Mouse (Mus musculus) MEL (cell line): ENCODE measurements around the gene Smim13. TPM values are rescaled to one million over a fixed set of nuclear protein-coding genes. Genes with fewer than 3 reads are reported as not detected.

Experiments used
- DNase-seq: peaks from one replicate; pipeline ENCODE4 v3.0.0; 2011; ENCODE audit warnings: low read depth, low spot score
- H3K27ac ChIP-seq: 2 replicates; pipeline ENCODE4 v1.5.1; 2012; ENCODE audit warnings: low read depth, mild to moderate bottlenecking, control low read depth, low read length, moderate library complexity; ENCODE audit not compliant: control insufficient read depth
- H3K27me3 ChIP-seq, 2 experiments: fragments of 150-350 bp in 1 of 2; sonication (generic) in 1 of 2; 2 replicates each; pipeline ENCODE4 v1.6.1; 2012; ENCODE audit warnings: low read length in 2 of 2, mild to moderate bottlenecking in 2 of 2, improper control_type of control experiment in 1 of 2, moderate library complexity in 1 of 2; ENCODE audit not compliant: insufficient read depth in 2 of 2, control insufficient read depth in 1 of 2
- H3K36me3 ChIP-seq, 2 experiments: 2 replicates each; pipeline ENCODE4 v1.6.1; 2012 to 2014; ENCODE audit warnings: low read length in 2 of 2, improper control_type of control experiment in 1 of 2, inconsistent platforms in 1 of 2, mild to moderate bottlenecking in 1 of 2; ENCODE audit not compliant: insufficient read depth in 2 of 2, control insufficient read depth in 1 of 2
- H3K4me1 ChIP-seq, 2 experiments: fragments of 150-350 bp in 1 of 2; sonication (generic) in 1 of 2; 2 replicates each; pipeline ENCODE4 v1.6.1; 2012; ENCODE audit warnings: low read length in 2 of 2, improper control_type of control experiment in 1 of 2, mild to moderate bottlenecking in 1 of 2; ENCODE audit not compliant: insufficient read depth in 2 of 2, control insufficient read depth in 1 of 2
- H3K4me3 ChIP-seq, 2 experiments: fragments of 150-350 bp in 1 of 2; sonication (generic) in 1 of 2; 2 replicates each; pipeline ENCODE4 v1.5.1; 2012; ENCODE audit warnings: low read depth in 2 of 2, low read length in 2 of 2, mild to moderate bottlenecking in 2 of 2, moderate library complexity in 2 of 2, control low read depth in 1 of 2, improper control_type of control experiment in 1 of 2; ENCODE audit not compliant: control insufficient read depth in 1 of 2, insufficient read depth in 1 of 2
- H3K79me2 ChIP-seq: 2 replicates; pipeline ENCODE4 v1.6.1; 2012; ENCODE audit warnings: mild to moderate bottlenecking, low read length, moderate library complexity; ENCODE audit not compliant: control insufficient read depth, poor library complexity, insufficient read depth
- H3K9ac ChIP-seq: 2 replicates; pipeline ENCODE4 v1.6.1; 2012; ENCODE audit warnings: low read depth, mild to moderate bottlenecking, control low read depth, low read length, moderate library complexity; ENCODE audit not compliant: control insufficient read depth, poor library complexity, severe bottlenecking
- H3K9me3 ChIP-seq: fragments of 150-350 bp; sonication (generic); replicated peaks from 2 replicates; pipeline ENCODE4 v1.6.1; 2012; ENCODE audit warnings: mild to moderate bottlenecking, low read length, improper control_type of control experiment, moderate library complexity; ENCODE audit not compliant: insufficient read depth
- CHD2 ChIP-seq: IDR thresholded peaks from 2 replicates; pipeline ENCODE4 v1.6.1; 2011; ENCODE audit warnings: low read length, improper control_type of control experiment
- CTCF ChIP-seq, 3 experiments: IDR thresholded peaks in 2 of 3; conservative IDR thresholded peaks in 1 of 3; 2 replicates each; pipeline ENCODE4 v1.5.1; 2011 to 2012; ENCODE audit warnings: low read length in 3 of 3, low read depth in 2 of 3, mild to moderate bottlenecking in 2 of 3, improper control_type of control experiment in 1 of 3, inconsistent platforms in 1 of 3, mixed read lengths in 1 of 3, moderate library complexity in 1 of 3; ENCODE audit not compliant: control insufficient read depth in 1 of 3, insufficient read depth in 1 of 3, poor library complexity in 1 of 3, severe bottlenecking in 1 of 3
- E2F4 ChIP-seq: IDR thresholded peaks from 2 replicates; pipeline ENCODE4 v1.6.1; 2011; ENCODE audit warnings: low read depth, low read length, improper control_type of control experiment, borderline replicate concordance
- ELF1 ChIP-seq: IDR thresholded peaks from 2 replicates; pipeline ENCODE4 v1.6.1; 2014; ENCODE audit warnings: low read depth, mild to moderate bottlenecking, inconsistent platforms, low read length, improper control_type of control experiment, moderate library complexity
- ETS1 ChIP-seq: IDR thresholded peaks from 2 replicates; pipeline ENCODE4 v1.6.1; 2012; ENCODE audit warnings: low read depth, mild to moderate bottlenecking, inconsistent platforms, low read length, improper control_type of control experiment, moderate library complexity
- JUND ChIP-seq: IDR thresholded peaks from 2 replicates; pipeline ENCODE4 v1.6.1; 2011; ENCODE audit warnings: low read depth, mild to moderate bottlenecking, improper control_type of control experiment, low read length
- KAT2A ChIP-seq: conservative IDR thresholded peaks from 2 replicates; pipeline ENCODE4 v1.6.1; 2012; ENCODE audit warnings: low read depth, low read length, improper control_type of control experiment, inconsistent platforms
- MAX ChIP-seq: IDR thresholded peaks from 2 replicates; pipeline ENCODE4 v1.6.1; 2011; ENCODE audit warnings: low read length, improper control_type of control experiment
- MAZ ChIP-seq: IDR thresholded peaks from 2 replicates; pipeline ENCODE4 v1.6.1; 2012; ENCODE audit warnings: low read depth, mild to moderate bottlenecking, inconsistent platforms, low read length, improper control_type of control experiment
- MXI1 ChIP-seq: IDR thresholded peaks from 2 replicates; pipeline ENCODE4 v1.6.1; 2011; ENCODE audit warnings: mild to moderate bottlenecking, low read depth, low read length, improper control_type of control experiment
- MYB ChIP-seq: IDR thresholded peaks from 2 replicates; pipeline ENCODE4 v1.6.1; 2011; ENCODE audit warnings: mild to moderate bottlenecking, low read depth, low read length, improper control_type of control experiment
- MYC ChIP-seq: IDR thresholded peaks from 2 replicates; pipeline ENCODE4 v1.6.1; 2011; ENCODE audit warnings: low read depth, mild to moderate bottlenecking, low read length, improper control_type of control experiment, moderate library complexity
- NELFE ChIP-seq: IDR thresholded peaks from 2 replicates; pipeline ENCODE4 v1.6.1; 2011; ENCODE audit warnings: low read depth, low read length, improper control_type of control experiment
- NRF1 ChIP-seq: IDR thresholded peaks from 2 replicates; pipeline ENCODE4 v1.6.1; 2014; ENCODE audit warnings: low read depth, mild to moderate bottlenecking, inconsistent platforms, low read length, improper control_type of control experiment, moderate library complexity; ENCODE audit not compliant: poor library complexity, insufficient read depth, severe bottlenecking
- POLR2AphosphoS2 ChIP-seq: IDR thresholded peaks from 2 replicates; pipeline ENCODE4 v1.6.1; 2011; ENCODE audit warnings: low read length, improper control_type of control experiment
- RAD21 ChIP-seq: IDR thresholded peaks from 2 replicates; pipeline ENCODE4 v1.6.1; 2011; ENCODE audit warnings: mild to moderate bottlenecking, low read depth, low read length, improper control_type of control experiment
- RCOR1 ChIP-seq: IDR thresholded peaks from 2 replicates; pipeline ENCODE4 v1.6.1; 2012; ENCODE audit warnings: low read depth, mild to moderate bottlenecking, inconsistent platforms, low read length, improper control_type of control experiment
- SIN3A ChIP-seq: IDR thresholded peaks from 2 replicates; pipeline ENCODE4 v1.6.1; 2012; ENCODE audit warnings: low read length, improper control_type of control experiment, inconsistent platforms
- SMC3 ChIP-seq: IDR thresholded peaks from 2 replicates; pipeline ENCODE4 v1.6.1; 2011; ENCODE audit warnings: low read depth, low read length, improper control_type of control experiment
- TAL1 ChIP-seq: IDR thresholded peaks from 2 replicates; pipeline ENCODE4 v1.6.1; 2012; ENCODE audit warnings: mild to moderate bottlenecking, inconsistent platforms, low read length, moderate library complexity, mixed read lengths
- TBP ChIP-seq: IDR thresholded peaks from 2 replicates; pipeline ENCODE4 v1.8.0; 2011; ENCODE audit warnings: low read depth, low read length, improper control_type of control experiment
- TCF12 ChIP-seq: IDR thresholded peaks from 2 replicates; pipeline ENCODE4 v1.6.1; 2014; ENCODE audit warnings: low read depth, mild to moderate bottlenecking, inconsistent platforms, low read length, improper control_type of control experiment, moderate library complexity
- UBTF ChIP-seq: IDR thresholded peaks from 2 replicates; pipeline ENCODE4 v1.6.1; 2012; ENCODE audit warnings: low read depth, mild to moderate bottlenecking, inconsistent platforms, low read length, improper control_type of control experiment, moderate library complexity, borderline replicate concordance; ENCODE audit not compliant: insufficient read depth
- ZKSCAN1 ChIP-seq: IDR thresholded peaks from 2 replicates; pipeline ENCODE4 v1.6.1; 2012; ENCODE audit warnings: low read depth, mild to moderate bottlenecking, inconsistent platforms, low read length, improper control_type of control experiment, moderate library complexity
- polyA plus RNA-seq, 2 experiments: library from polyadenylated mRNA; stranded (reverse) in 1 of 2; unstranded in 1 of 2; fragments of >175 nt in 1 of 2; fragments of >200 nt in 1 of 2; gene quantifications; 2 replicates each; pipeline versions ENCODE4 v1.2.1 to v1.2.4; 2012; ENCODE audit warnings: low replicate concordance in 2 of 2, low read depth in 1 of 2; ENCODE audit not compliant: insufficient read length in 2 of 2, insufficient read depth in 1 of 2, missing spikeins in 1 of 2
- total RNA-seq: library from RNA; depleted of rRNA; stranded (reverse); fragments of 300-350 nt; gene quantifications from 2 replicates; pipeline ENCODE4 v1.2.3, GENCODE M21; 2012

The Smim13 gene
- total and polyA plus RNA-seq, 3 experiments: 11.1 to 13.1 TPM; not detected in 1

- Histone ChIP-seq H3K79me2 (no peaks in the 10 kb centered on the region), H3K27ac (no peak overlapping the region)
- TF ChIP-seq ELF1 (no peak), TAL1 (no peak), CHD2 (no peak), JUND (no peak), KAT2A (no peak), ZKSCAN1 (no peak), MYC (no peak), UBTF (no peak), RCOR1 (no peak), CTCF (IDR thresholded peaks at IDR 0.05 in 2 of 3, conservative IDR thresholded peaks at IDR 0.05 in 1 of 3; ENCODE audit: control insufficient read depth in 1 of 3, insufficient read depth in 1 of 3, low read depth in 2 of 3, low read length in 3 of 3, poor library complexity in 1 of 3, severe bottlenecking in 1 of 3) (no peak), ETS1 (no peak), TCF12 (no peak), MXI1 (no peak), NELFE (no peak), MYB (no peak), SIN3A (no peak), MAZ (no peak), NRF1 (no peak), POLR2AphosphoS2 (no peak)
- TF ChIP-seq, all 39 proteins: peak for 0
- Histone ChIP-seq H3K27me3 (peaks cover 0 to 2% of the 10 kb centered on the region in 2 experiments; a peak in 2 of 4 replicates), H3K36me3 (no peaks in the 10 kb centered on the region), H3K9me3 (no peaks in the 10 kb centered on the region), H3K4me1 (no peaks in the 10 kb centered on the region), H3K9ac (no peak overlapping the region), H3K4me3 (no peak overlapping the region)
- no peak for DNase-seq
These were observed 48.9 kb downstream of the Smim13 start for GRCm38 (mm10) chr13:41298533-41298932.

DNA sequence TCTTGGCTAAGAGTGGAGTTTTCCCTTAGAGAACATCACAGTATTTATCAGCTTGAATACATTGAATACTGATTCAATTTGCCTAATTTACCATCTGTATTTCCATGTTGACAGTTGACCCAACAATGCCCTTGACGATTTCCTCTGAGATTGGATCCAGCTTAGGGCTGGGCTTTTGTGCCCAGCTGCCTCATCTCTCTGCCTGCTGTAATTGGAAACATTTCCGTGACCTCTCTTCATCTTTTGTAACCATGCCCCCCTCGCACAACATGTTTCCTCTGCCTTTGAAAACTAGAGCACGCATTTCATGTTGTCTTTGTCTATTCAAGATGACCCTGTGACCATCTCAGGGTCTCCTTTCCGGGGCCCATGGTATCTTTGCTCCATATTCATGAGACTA is 49.4 kb downstream of the Smim13 start:
- Histone ChIP-seq H3K36me3 (no peaks in the 10 kb centered on the region), H3K4me3 (no peak overlapping the region), H3K79me2 (no peaks in the 10 kb centered on the region), H3K9me3 (no peaks in the 10 kb centered on the region), H3K27me3 (peaks cover 0 to 2% of the 10 kb centered on the region in 2 experiments; a peak in 2 of 4 replicates), H3K27ac (no peak overlapping the region), H3K9ac (no peak overlapping the region)
- no peak for DNase-seq
- TF ChIP-seq MAX (no peak), SMC3 (no peak), TCF12 (no peak), MXI1 (no peak), ZKSCAN1 (no peak), JUND (no peak), POLR2AphosphoS2 (no peak), SIN3A (no peak), TBP (no peak), RAD21 (no peak), MYC (no peak), E2F4 (no peak)
- TF ChIP-seq, all 39 proteins: peak for 0
- no peaks in the 10 kb centered on the region for H3K4me1 ChIP-seq
